Mouse (Mus musculus): ENCODE data around the gene Tsen34.

GRCm38 (mm10) chr7:3683908-3684550 lies 8.6 kb upstream of the Tsen34 start:
- TF ChIP-seq ZC3H11A (IDR thresholded peaks at IDR 0.05; ENCODE audit: borderline replicate concordance, low read depth, low read length) (no peak), HCFC1 (IDR thresholded peaks at IDR 0.05; ENCODE audit: borderline replicate concordance, insufficient read depth, low read length) (no peak)

All from ES-E14 (cell line).